Mouse (Mus musculus) heart, embryonic 12.5 days (tissue): ENCODE results near the gene Fau. TPM values are rescaled to one million over a fixed set of nuclear protein-coding genes. Genes with fewer than 3 reads are reported as not detected.

ENCODE experiments used
- ATAC-seq: fragments of 200-750 bp; cut with Nextera tagmentation; 2 replicates; pipeline ENCODE4 v1.8.0; 2017; ENCODE audit warnings: moderate TSS enrichment, moderate library complexity; ENCODE audit not compliant: insufficient number of reproducible peaks, low FRiP score
- H3K27ac ChIP-seq: fragments of 300-500 bp; sonication (generic); 2 replicates; pipeline ENCODE4 v1.5.1; 2016; ENCODE audit warnings: mild to moderate bottlenecking, moderate library complexity; ENCODE audit not compliant: poor library complexity, severe bottlenecking
- H3K27me3 ChIP-seq: fragments of 300-500 bp; sonication (generic); replicated peaks from 2 replicates; pipeline ENCODE4 v1.6.1; 2016; ENCODE audit warnings: mild to moderate bottlenecking, moderate library complexity
- H3K36me3 ChIP-seq: fragments of 300-500 bp; sonication (generic); 2 replicates; pipeline ENCODE4 v1.6.1; 2016; ENCODE audit warnings: mild to moderate bottlenecking, moderate library complexity
- H3K4me1 ChIP-seq: fragments of 300-500 bp; sonication (generic); replicated peaks from 2 replicates; pipeline ENCODE4 v1.6.1; 2016; ENCODE audit warnings: mild to moderate bottlenecking
- H3K4me2 ChIP-seq: fragments of 300-500 bp; sonication (generic); 2 replicates; pipeline ENCODE4 v1.6.1; 2016; ENCODE audit warnings: mild to moderate bottlenecking, moderate library complexity
- H3K4me3 ChIP-seq: fragments of 300-500 bp; sonication (generic); 2 replicates; pipeline ENCODE4 v1.5.1; 2016; ENCODE audit warnings: mild to moderate bottlenecking
- H3K9ac ChIP-seq: fragments of 300-500 bp; sonication (generic); 2 replicates; pipeline ENCODE4 v1.6.1; 2016; ENCODE audit warnings: mild to moderate bottlenecking, moderate library complexity
- H3K9me3 ChIP-seq: fragments of 300-500 bp; sonication (generic); replicated peaks from 2 replicates; pipeline ENCODE4 v1.6.1; 2016; ENCODE audit warnings: mild to moderate bottlenecking, moderate library complexity
- WGBS: fragments of 180-500 bp; shearing (Covaris S2); methylation state at CpG from one replicate; pipeline ENCODE4 v1.1.7; 2016; 5-methylcytosine and 5-hydroxymethylcytosine counted together
- microRNA-seq: library from miRNA; unstranded; fragments of <30 nt; microRNA quantifications from one replicate; pipeline ENCODE4, GENCODE M21; 2017
- polyA plus RNA-seq: library from polyadenylated mRNA; unstranded; fragments of >200 nt; fragmentation: Nextera tagmentation; extraction: Ambion mirVana; gene quantifications from 2 replicates; pipeline ENCODE4 v1.2.1, GENCODE M21; 2016

The Fau gene
- polyA plus RNA-seq, 1 experiment from 2014 or later = 513 TPM

DNA sequence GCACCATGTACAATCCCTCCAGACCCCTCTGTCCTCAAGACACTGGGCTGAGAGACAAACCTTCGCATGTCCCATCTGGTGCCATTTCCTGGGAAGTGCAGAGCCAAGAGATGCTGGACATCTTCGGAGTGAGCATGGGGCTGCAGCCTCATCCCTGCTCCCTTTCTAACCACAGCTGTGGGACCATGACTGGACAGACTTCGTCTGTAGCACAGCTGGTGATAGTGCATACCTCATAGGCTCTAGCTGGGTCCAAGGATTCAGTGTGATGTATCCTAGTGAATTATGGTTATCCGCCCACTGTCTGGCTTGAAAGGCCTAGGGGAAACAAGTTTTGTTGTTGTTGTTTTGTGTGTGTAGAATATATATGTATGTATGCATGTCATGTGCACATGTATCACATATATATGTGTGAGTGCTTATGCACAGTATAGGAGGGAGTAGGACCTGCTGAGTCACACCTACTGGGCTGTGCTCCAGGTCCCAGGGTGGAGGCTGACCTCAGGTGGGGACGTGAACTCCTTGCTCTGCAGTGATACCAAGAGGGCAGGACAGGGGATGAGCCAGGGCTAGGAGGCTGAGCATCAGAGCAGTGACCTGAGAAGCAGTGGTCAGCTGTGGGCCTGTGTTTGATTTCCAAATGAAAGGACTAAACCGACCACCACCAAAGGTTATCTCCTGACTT, 44.7 kb downstream of the Fau start:
- H3K27me3 ChIP-seq = no peaks in the 10 kb centered on the region
- H3K4me3 ChIP-seq = no peak overlapping the region
- no peak overlapping the region for H3K27ac ChIP-seq
- H3K9me3 ChIP-seq = no peaks in the 10 kb centered on the region
- WGBS = 78% methylated on average over 6 of the region's 6 CpGs
- no peak overlapping the region for H3K9ac ChIP-seq
- no peak; the same call in 1 of the 2 replicates for ATAC-seq
- H3K4me2 ChIP-seq = no peak overlapping the region
- H3K4me1 ChIP-seq = no peaks in the 10 kb centered on the region
- peaks cover 10% of the 10 kb centered on the region for H3K36me3 ChIP-seq

DNA sequence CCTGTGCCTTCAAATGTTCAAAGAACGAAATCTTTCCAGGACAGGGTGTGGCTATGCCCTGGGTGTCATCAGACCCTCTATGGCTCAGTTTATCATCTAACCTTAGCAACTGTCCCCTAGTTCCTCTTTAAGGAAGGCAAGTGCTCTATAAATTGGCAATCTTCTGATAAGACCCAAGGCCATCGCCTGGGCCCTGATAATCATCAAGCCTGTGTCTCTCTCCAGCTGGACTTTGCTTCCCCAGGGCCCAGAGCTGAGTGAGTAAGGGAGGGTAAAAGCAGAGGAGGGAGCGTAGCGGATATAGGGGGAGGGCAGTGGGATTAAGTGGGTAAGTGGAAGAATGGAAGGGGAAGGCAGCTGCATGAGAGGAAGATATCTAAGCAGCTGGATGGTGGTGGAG, 46.8 kb downstream of the Fau start:
- H3K9ac ChIP-seq = no peak overlapping the region
- 50% methylated on average over 4 of the region's 4 CpGs for WGBS
- ATAC-seq = no peak
- H3K27me3 ChIP-seq = no peaks in the 10 kb centered on the region
- no peaks in the 10 kb centered on the region for H3K9me3 ChIP-seq
- H3K4me1 ChIP-seq = no peaks in the 10 kb centered on the region
- H3K36me3 ChIP-seq = peaks cover 4% of the 10 kb centered on the region; the same call in 1 of the 2 replicates
- H3K4me3 ChIP-seq = no peak overlapping the region
- H3K4me2 ChIP-seq = no peak overlapping the region
- H3K27ac ChIP-seq = no peak overlapping the region

DNA sequence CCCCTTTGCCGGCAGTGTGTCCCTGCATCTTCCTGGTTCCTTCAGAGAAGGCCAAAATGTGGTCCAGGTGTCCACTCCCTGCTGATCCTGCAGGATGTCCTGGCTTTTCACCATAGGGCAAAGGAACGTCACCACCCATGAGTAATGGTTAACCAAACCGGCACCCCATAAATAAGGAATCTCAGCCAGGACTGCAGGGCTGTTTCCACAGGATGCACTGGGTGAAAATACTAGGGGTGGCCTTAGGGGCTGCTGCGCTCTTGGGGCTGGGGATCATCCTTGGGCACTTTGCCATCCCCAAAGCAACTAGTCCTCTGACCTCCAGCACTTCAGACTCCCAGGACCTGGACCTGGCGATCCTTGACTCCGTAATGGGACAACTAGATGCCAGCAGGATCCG, 47.9 kb downstream of the Fau start, which contains the start of gene Naaladl1:
Gene Naaladl1 (plus strand): TSS at position 197 of the 400 bp plus-strand sequence.
- no peak for ATAC-seq

More for the DNA sequence above, 47.9 kb downstream of the Fau start, which contains the start of gene Naaladl1:
- no peak within 1 kb of the TSS for H3K27ac ChIP-seq
- H3K36me3 ChIP-seq = no peaks in the 10 kb centered on the region
- 82% methylated on average over 7 of the region's 7 CpGs for WGBS
- no peaks in the 10 kb centered on the region for H3K9me3 ChIP-seq
- no peak within 1 kb of the TSS for H3K4me3 ChIP-seq
- no peak within 1 kb of the TSS for H3K4me2 ChIP-seq
- no peak within 1 kb of the TSS; the same call in 1 of the 2 replicates for H3K9ac ChIP-seq
- H3K4me1 ChIP-seq = no peaks in the 10 kb centered on the region
- no peaks in the 10 kb centered on the region for H3K27me3 ChIP-seq

Small RNA genes lying within 50 kb of the gene (microRNA-seq; reads per million reads assigned to microRNA genes)
- 0.94 reads per million for gene Mir6988

Other genes with a start within 250 kb of the Fau start
- gene Frmd8, start 182.6 kb upstream of the Fau start, polyA plus RNA-seq = 33.7 and 34.2 TPM in 2 replicates
- gene Slc25a45, start 180.0 kb upstream of the Fau start, polyA plus RNA-seq = 3.5 and 3.9 TPM in 2 replicates
- 1.5 and 1.9 TPM in 2 replicates for gene Tigd3, start 163.7 kb upstream of the Fau start, polyA plus RNA-seq
- gene Dpf2, start 144.8 kb upstream of the Fau start, polyA plus RNA-seq = 111 and 118 TPM in 2 replicates
- 6.5 and 7.3 TPM in 2 replicates for gene Cdc42ep2, start 133.0 kb upstream of the Fau start, polyA plus RNA-seq
- 49.3 and 51.1 TPM in 2 replicates for gene Pola2, start 93.6 kb upstream of the Fau start, polyA plus RNA-seq
- not detected in 2 replicates for gene Slc22a20, start 71.7 kb upstream of the Fau start, polyA plus RNA-seq
- gene Capn1, start 41.9 kb upstream of the Fau start, polyA plus RNA-seq = 8.2 and 8.4 TPM in 2 replicates
- gene Syvn1, start 11.3 kb upstream of the Fau start, polyA plus RNA-seq = 21.1 and 21.8 TPM in 2 replicates
- 58.5 and 64.4 TPM in 2 replicates for gene Mrpl49, start 59 bp upstream of the Fau start, polyA plus RNA-seq
- gene Znhit2, start 3.3 kb downstream of the Fau start, polyA plus RNA-seq = 23.9 and 24.9 TPM in 2 replicates
- gene Tm7sf2, start 10.5 kb downstream of the Fau start, polyA plus RNA-seq = 8.4 and 9.2 TPM in 2 replicates
- gene Vps51, start 19.4 kb downstream of the Fau start, polyA plus RNA-seq = 45.1 and 50.2 TPM in 2 replicates
- gene Tmem262, start 22.2 kb downstream of the Fau start, polyA plus RNA-seq = not detected in 2 replicates
- 1.2 and 1.3 TPM in 2 replicates for gene Gm28374, start 24.4 kb downstream of the Fau start, polyA plus RNA-seq
- 48.9 and 52.4 TPM in 2 replicates for gene Zfpl1, start 27.1 kb downstream of the Fau start, polyA plus RNA-seq
- gene Cdca5, start 27.1 kb downstream of the Fau start, polyA plus RNA-seq = 27.4 and 27.7 TPM in 2 replicates
- gene AC131692.1, start 36.6 kb downstream of the Fau start, polyA plus RNA-seq = 0.27 TPM in 1 of 2 replicates, not detected in the other
- 0.22 TPM in 2 replicates for gene Naaladl1, start 47.9 kb downstream of the Fau start, polyA plus RNA-seq
- gene Sac3d1, start 60.8 kb downstream of the Fau start, polyA plus RNA-seq = 35.2 and 35.9 TPM in 2 replicates
- 20.9 and 21.2 TPM in 2 replicates for gene Snx15, start 70.5 kb downstream of the Fau start, polyA plus RNA-seq
- 0.14 TPM in 1 of 2 replicates, not detected in the other for gene Batf2, start 83.1 kb downstream of the Fau start, polyA plus RNA-seq
- gene Arl2, start 83.7 kb downstream of the Fau start, polyA plus RNA-seq = 71.5 and 73.9 TPM in 2 replicates
- gene Majin, start 126.5 kb downstream of the Fau start, polyA plus RNA-seq = not detected in 2 replicates
- 0.57 TPM in 1 of 2 replicates, not detected in the other for gene Gpha2, start 168.5 kb downstream of the Fau start, polyA plus RNA-seq
- gene Ppp2r5b, start 178.0 kb downstream of the Fau start, polyA plus RNA-seq = 29.8 and 31.0 TPM in 2 replicates
- 10.9 and 13.0 TPM in 2 replicates for gene Atg2a, start 183.8 kb downstream of the Fau start, polyA plus RNA-seq
- 87.0 and 88.7 TPM in 2 replicates for gene Ehd1, start 218.9 kb downstream of the Fau start, polyA plus RNA-seq
- 0.34 and 0.44 TPM in 2 replicates for gene Cdc42bpg, start 248.6 kb downstream of the Fau start, polyA plus RNA-seq